Mouse (Mus musculus) embryonic facial prominence, embryonic 12.5 days (tissue): ENCODE measurements at regions not wholly inside any gene's neighbourhood (a gene's known extent, or its start where the extent isn't known, plus 50 kb on each side); places are given as distances from the start of the nearest gene placed in this dataset.

ENCODE experiments used
- ATAC-seq: fragments of 200-750 bp; cut with Nextera tagmentation; 2 replicates; pipeline ENCODE4 v1.8.0; 2017; ENCODE audit not compliant: insufficient number of reproducible peaks, insufficient read depth, low FRiP score, low TSS enrichment
- H3K27ac ChIP-seq: fragments of 300-500 bp; sonication (generic); 2 replicates; pipeline ENCODE4 v1.5.1; 2016; ENCODE audit warnings: mild to moderate bottlenecking
- H3K27me3 ChIP-seq: fragments of 300-500 bp; sonication (generic); 2 replicates; pipeline ENCODE4 v1.6.1; 2016; ENCODE audit warnings: mild to moderate bottlenecking, moderate library complexity
- H3K36me3 ChIP-seq: fragments of 300-500 bp; sonication (generic); 2 replicates; pipeline ENCODE4 v1.6.1; 2016; ENCODE audit warnings: mild to moderate bottlenecking
- H3K4me1 ChIP-seq: fragments of 300-500 bp; sonication (generic); 2 replicates; pipeline ENCODE4 v1.6.1; 2016
- H3K4me2 ChIP-seq: fragments of 300-500 bp; sonication (generic); replicated peaks from 2 replicates; pipeline ENCODE4 v1.6.1; 2016; ENCODE audit warnings: mild to moderate bottlenecking, moderate library complexity
- H3K4me3 ChIP-seq: fragments of 300-500 bp; sonication (generic); 2 replicates; pipeline ENCODE4 v1.5.1; 2016; ENCODE audit warnings: mild to moderate bottlenecking
- H3K9ac ChIP-seq: fragments of 300-500 bp; sonication (generic); 2 replicates; pipeline ENCODE4 v1.6.1; 2016; ENCODE audit warnings: mild to moderate bottlenecking, moderate library complexity
- H3K9me3 ChIP-seq: fragments of 300-500 bp; sonication (generic); 2 replicates; pipeline ENCODE4 v1.6.1; 2016; ENCODE audit warnings: mild to moderate bottlenecking, moderate library complexity
- WGBS: fragments of 180-500 bp; shearing (Covaris S2); methylation state at CpG from one replicate; pipeline ENCODE4 v1.1.7; 2016; 5-methylcytosine and 5-hydroxymethylcytosine counted together

DNA sequence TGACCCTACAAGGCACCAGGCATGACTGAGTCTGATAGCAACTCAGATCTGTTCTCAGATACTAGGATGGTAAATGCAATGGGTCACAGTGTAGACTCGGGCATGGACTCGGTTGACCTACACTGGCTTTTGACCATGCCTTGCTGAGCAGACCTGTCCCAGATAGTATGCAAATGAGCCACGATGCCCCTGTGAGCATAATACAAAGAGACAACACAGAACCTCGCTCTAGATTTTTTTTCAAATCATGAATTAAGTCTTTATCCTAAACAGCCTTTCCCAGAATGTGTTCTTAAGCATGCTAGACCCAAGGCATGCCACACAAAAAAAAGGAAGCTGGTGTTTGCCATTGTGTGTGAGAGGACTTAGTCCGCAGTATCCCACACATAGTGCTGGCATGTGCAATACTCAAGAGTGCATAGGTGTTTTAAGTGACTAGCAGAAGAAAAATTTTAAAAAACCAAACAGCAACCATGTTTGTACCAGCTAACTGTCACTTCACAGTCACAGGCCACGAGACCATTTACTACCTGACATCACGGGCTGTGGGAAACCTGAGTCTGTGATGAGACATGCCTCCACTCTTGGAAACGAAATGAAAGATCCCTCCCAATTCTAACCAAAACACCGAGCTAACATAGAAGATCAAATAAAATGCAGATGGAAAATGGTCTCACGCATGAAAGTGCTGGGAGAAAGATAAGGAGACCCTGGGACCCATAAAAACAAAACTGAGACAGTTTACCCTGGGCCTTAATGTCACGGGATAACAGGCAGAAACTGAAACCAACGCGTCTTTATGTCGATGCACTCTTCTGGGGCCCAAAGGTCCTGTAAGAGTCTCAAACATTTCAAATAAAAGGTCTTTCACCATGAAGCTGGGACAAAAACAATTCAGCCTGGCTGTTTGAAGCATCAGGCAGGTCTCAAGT lies 95.2 kb downstream of the Fasl start:
- 71% methylated on average over 14 of the region's 14 CpGs for WGBS
- no peak for ATAC-seq
- Histone ChIP-seq H3K4me2 (no peak overlapping the region), H3K27me3 (no peaks in the 10 kb centered on the region), H3K9me3 (no peaks in the 10 kb centered on the region), H3K4me3 (no peak overlapping the region), H3K36me3 (no peaks in the 10 kb centered on the region), H3K9ac (no peak overlapping the region), H3K4me1 (peaks cover 7% of the 10 kb centered on the region; the same call in 1 of the 2 replicates), H3K27ac (no peak overlapping the region)

DNA sequence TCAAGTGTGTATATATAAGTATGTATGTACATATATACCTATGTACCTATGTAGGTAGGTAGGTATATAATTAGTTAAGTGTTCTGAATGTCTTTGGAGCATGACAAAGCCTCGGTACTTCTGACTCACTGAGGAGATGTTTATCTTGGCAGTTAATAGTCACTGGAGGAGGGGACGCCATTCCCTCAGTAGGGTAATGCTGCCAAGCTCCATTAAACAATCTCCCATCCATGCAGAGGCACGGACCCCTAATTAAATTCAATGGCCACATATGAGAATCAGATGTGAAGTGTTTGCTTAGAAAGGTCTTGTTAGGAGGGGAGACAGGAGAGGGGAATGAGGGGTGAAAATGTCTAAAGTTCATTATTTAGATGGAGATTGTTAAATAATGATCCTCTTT lies 99.3 kb downstream of the Fasl start:
- ATAC-seq = 0 out of 2 replicates have a peak, but pooled peaks have one; percentile 47
- Histone ChIP-seq H3K27ac (no peak overlapping the region), H3K9ac (no peak overlapping the region), H3K36me3 (no peaks in the 10 kb centered on the region), H3K4me3 (no peak overlapping the region), H3K9me3 (no peaks in the 10 kb centered on the region), H3K4me2 (no peak overlapping the region), H3K4me1 (0 out of 2 replicates have a peak, but pooled peaks cover 3% of the 10 kb centered on the region), H3K27me3 (no peaks in the 10 kb centered on the region)
- 10% methylated on average over 3 of the region's 3 CpGs for WGBS

DNA sequence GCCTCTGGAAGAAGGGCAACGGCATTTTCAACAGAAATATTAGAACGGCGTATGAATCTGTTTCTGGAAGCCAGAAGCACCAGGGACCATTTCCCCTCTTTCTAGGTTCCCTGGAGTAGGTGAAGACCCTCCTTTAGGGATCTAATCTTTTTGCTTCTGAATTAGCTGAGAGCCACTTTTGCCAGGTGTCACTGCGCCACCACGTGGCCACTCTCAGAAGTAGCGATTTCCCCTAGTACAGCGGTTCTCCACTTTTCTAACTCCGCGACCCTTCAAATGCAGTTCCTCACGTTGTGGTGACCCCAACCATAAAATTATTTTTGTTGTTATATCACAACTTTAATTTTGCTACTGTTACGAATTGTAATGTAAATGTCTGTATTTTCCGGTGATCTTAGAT lies 100.7 kb downstream of the Fasl start:
- Histone ChIP-seq H3K4me2 (no peak overlapping the region), H3K9me3 (no peaks in the 10 kb centered on the region), H3K36me3 (no peaks in the 10 kb centered on the region), H3K9ac (no peak overlapping the region), H3K4me1 (0 out of 2 replicates have a peak, but pooled peaks cover 3% of the 10 kb centered on the region), H3K27me3 (no peaks in the 10 kb centered on the region), H3K27ac (no peak overlapping the region), H3K4me3 (no peak overlapping the region)
- ATAC-seq = no peak
- WGBS = 19% methylated on average over 12 of the region's 12 CpGs

DNA sequence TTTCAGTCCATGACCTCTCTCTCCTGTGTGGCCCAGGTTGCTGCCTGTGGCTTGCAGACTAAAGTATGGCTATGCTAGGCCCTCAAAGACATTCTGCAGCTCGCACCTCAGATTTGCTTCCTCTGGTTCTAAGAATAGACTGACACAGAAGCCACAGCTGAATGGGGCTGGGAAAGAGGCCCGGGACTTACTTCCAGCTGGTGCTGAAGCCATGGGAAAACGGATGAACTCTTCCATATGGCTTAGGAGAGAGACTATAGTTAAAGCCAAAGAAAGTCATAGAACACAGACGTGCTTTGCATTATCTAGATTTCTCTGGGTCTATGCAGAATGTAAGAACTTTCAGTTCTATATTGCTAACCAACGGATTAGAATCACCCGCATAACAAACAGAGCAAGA lies 107.7 kb downstream of the Fasl start:
- H3K4me2 ChIP-seq = no peak overlapping the region
- H3K27ac ChIP-seq = no peak overlapping the region
- no peak for ATAC-seq
- no peaks in the 10 kb centered on the region for H3K36me3 ChIP-seq
- no peak overlapping the region for H3K9ac ChIP-seq
- no peak overlapping the region for H3K4me3 ChIP-seq
- 79% methylated on average over 6 of the region's 6 CpGs for WGBS
- H3K4me1 ChIP-seq = no peaks in the 10 kb centered on the region
- no peaks in the 10 kb centered on the region for H3K27me3 ChIP-seq
- no peaks in the 10 kb centered on the region for H3K9me3 ChIP-seq

DNA sequence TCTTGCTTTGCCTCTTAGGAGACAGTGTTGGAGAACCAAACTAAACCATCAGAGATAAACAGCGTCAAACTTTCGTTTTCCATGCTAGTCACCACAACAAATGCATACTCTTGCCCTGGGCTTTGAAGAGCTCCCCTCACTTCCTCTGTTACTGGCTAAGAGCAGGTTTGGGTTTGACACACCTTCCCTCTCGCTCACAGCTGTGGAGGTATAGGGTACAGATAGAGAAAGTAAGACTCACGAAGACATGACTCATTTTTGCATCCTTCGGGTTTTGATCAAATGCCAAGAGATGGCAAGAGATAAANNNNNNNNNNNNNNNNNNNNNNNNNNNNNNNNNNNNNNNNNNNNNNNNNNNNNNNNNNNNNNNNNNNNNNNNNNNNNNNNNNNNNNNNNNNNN lies 117.4 kb downstream of the Fasl start:
- no peak for ATAC-seq
- Histone ChIP-seq H3K9me3 (no peaks in the 10 kb centered on the region), H3K4me3 (no peak overlapping the region), H3K36me3 (no peaks in the 10 kb centered on the region), H3K27me3 (no peaks in the 10 kb centered on the region), H3K4me2 (no peak overlapping the region), H3K27ac (no peak overlapping the region), H3K4me1 (no peaks in the 10 kb centered on the region), H3K9ac (no peak overlapping the region)
- WGBS = 86% methylated on average over 5 of the region's 5 CpGs

DNA sequence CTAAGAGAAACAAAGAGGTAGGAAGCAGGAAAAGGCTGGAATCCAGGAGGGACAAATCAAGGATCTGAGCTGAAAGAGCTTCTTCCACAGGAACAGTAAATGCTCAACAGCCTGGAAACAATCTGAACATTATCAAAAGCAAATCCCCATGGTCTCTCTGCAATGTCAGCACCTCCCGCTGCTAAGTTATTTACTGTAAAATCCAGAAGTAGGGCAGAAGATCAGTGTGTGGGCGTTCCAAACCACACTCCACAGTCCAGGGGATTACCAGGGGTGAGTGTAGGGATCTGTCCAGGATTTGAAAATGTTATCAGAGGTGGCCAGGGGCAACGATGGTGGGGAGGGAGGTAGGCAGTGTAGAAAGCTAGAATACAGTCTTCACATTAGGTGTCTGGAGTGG lies 124.0 kb downstream of the Fasl start:
- no peaks in the 10 kb centered on the region for H3K36me3 ChIP-seq
- ATAC-seq = no peak
- no peaks in the 10 kb centered on the region for H3K4me1 ChIP-seq

DNA sequence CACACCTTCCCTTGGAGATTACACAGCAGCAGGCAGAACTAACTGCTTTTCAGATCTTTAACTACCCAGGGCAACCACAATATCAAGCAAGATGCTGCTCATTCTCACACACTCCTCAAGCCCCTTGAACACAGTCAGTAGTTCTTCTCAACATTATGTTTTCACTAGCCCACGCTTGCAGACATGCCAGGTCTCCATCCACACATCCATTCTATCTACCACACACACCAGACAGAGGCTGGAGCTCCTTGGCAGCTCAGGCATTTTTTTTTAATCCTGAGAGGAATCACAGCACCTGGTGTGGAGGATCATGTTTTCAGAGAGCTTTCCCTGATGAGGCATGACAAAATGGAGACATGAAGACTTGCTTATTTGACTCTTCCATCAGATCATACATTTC lies 124.9 kb downstream of the Fasl start:
- H3K9me3 ChIP-seq = no peaks in the 10 kb centered on the region
- H3K36me3 ChIP-seq = no peaks in the 10 kb centered on the region
- 68% methylated on average over 1 of the region's 1 CpGs for WGBS
- no peaks in the 10 kb centered on the region for H3K4me1 ChIP-seq
- ATAC-seq = no peak
- no peak overlapping the region for H3K9ac ChIP-seq
- no peak overlapping the region for H3K4me2 ChIP-seq
- H3K27me3 ChIP-seq = no peaks in the 10 kb centered on the region
- no peak overlapping the region for H3K4me3 ChIP-seq
- H3K27ac ChIP-seq = no peak overlapping the region

More for the DNA sequence above, 124.0 kb downstream of the Fasl start:
- no peak overlapping the region for H3K4me3 ChIP-seq
- no peak overlapping the region for H3K9ac ChIP-seq
- no peak overlapping the region for H3K27ac ChIP-seq
- WGBS = 66% methylated on average over 3 of the region's 3 CpGs
- no peak overlapping the region for H3K4me2 ChIP-seq
- H3K9me3 ChIP-seq = no peaks in the 10 kb centered on the region
- no peaks in the 10 kb centered on the region for H3K27me3 ChIP-seq

DNA sequence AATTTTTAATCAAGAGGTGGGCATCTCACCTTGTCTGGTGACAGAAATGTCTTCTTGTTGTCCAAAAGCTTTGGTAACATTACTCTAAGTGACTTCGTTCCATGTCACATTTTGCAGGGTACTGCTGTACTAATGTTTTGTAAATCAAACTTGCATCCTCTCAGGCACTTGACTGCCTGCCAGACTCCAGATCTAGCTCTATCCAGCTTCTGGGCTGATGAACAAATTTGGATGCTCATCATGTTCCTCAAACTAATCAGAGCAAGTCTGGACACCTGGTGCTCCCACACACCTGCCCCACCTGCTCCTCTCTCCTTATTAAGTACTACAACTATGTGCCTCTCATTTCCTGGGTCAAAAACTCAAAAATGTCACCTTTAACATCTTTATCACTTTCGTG lies 126.1 kb downstream of the Fasl start:
- WGBS = 82% methylated on average over 2 of the region's 2 CpGs
- no peaks in the 10 kb centered on the region for H3K9me3 ChIP-seq
- ATAC-seq = no peak
- H3K9ac ChIP-seq = no peak overlapping the region
- H3K4me2 ChIP-seq = no peak overlapping the region
- H3K36me3 ChIP-seq = no peaks in the 10 kb centered on the region
- H3K4me3 ChIP-seq = no peak overlapping the region
- H3K27me3 ChIP-seq = no peaks in the 10 kb centered on the region
- H3K4me1 ChIP-seq = no peaks in the 10 kb centered on the region
- H3K27ac ChIP-seq = no peak overlapping the region

DNA sequence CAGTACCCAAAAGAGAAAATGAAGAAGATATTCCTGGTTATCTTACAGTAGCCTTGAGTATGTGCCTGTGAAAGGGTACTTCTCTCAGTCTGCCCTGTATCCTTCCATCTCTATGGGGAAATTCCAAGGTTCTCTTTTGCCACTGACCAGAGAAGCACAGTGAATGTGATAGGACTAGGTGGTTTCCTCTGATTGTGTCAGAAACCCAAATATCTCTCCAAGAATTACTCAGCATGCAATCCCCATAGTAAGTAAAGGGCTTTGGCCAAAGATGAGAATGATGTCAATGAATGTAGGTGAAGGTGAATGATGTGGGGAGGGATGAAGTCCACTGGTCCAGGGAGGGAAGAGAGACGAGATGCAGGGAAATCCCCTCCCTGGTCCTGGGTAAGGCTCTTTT lies 130.8 kb downstream of the Fasl start:
- ATAC-seq = no peak
- no peaks in the 10 kb centered on the region for H3K36me3 ChIP-seq
- no peaks in the 10 kb centered on the region for H3K4me1 ChIP-seq
- H3K27ac ChIP-seq = no peak overlapping the region
- H3K9ac ChIP-seq = no peak overlapping the region
- no peak overlapping the region for H3K4me2 ChIP-seq
- no peaks in the 10 kb centered on the region for H3K27me3 ChIP-seq
- H3K9me3 ChIP-seq = no peaks in the 10 kb centered on the region
- 90% methylated on average over 1 of the region's 1 CpGs for WGBS
- H3K4me3 ChIP-seq = no peak overlapping the region

DNA sequence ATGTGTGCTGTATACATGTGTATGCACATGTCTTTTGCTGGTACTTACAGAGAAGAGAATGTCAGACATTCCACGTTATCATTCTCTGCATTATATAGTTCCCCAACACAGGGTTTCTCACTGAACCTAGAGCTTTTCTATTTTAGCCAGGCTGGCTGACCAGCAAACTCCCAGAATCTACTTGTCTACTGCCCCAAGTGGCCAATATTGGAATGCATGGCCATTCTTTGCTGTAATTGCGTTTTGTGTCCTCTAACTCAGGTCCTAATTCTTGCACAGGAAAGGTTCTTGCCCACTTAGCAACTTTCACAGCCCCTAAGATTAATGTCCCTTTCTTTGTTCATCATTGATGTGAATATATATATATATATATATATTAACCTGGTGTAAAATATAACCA lies 138.9 kb downstream of the Fasl start:
- ATAC-seq = no peak
- Histone ChIP-seq H3K9me3 (no peaks in the 10 kb centered on the region), H3K36me3 (no peaks in the 10 kb centered on the region), H3K27me3 (no peaks in the 10 kb centered on the region), H3K9ac (no peak overlapping the region), H3K4me2 (no peak overlapping the region), H3K27ac (no peak overlapping the region), H3K4me3 (no peak overlapping the region), H3K4me1 (no peaks in the 10 kb centered on the region)
- 50% methylated on average over 2 of the region's 2 CpGs for WGBS

DNA sequence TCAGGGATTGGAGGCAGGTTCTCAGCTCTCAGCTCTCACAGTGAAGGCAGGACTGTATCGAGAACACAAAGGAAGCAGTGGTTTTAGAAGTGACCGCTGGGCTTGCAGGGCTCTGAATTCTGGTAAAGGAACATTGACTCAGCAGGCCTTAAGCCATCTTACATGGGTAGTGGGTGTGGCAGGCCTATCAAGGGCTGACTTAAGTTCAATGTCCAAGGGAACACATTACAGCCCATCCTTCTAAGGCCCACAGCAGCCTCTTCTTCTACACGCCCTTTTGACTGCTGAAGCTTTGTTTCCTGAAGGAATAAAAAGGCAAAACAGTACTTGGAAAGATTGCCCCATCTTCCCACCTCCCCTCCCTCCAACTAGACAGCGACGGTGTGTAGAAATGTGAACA lies 137.6 kb downstream of the Tnfsf18 start:
- no peak overlapping the region for H3K4me2 ChIP-seq
- no peaks in the 10 kb centered on the region for H3K9me3 ChIP-seq
- no peaks in the 10 kb centered on the region for H3K27me3 ChIP-seq
- no peak overlapping the region for H3K9ac ChIP-seq
- 83% methylated on average over 5 of the region's 5 CpGs for WGBS
- H3K36me3 ChIP-seq = no peaks in the 10 kb centered on the region
- no peak overlapping the region for H3K27ac ChIP-seq
- no peak overlapping the region for H3K4me3 ChIP-seq
- no peak for ATAC-seq
- H3K4me1 ChIP-seq = no peaks in the 10 kb centered on the region

DNA sequence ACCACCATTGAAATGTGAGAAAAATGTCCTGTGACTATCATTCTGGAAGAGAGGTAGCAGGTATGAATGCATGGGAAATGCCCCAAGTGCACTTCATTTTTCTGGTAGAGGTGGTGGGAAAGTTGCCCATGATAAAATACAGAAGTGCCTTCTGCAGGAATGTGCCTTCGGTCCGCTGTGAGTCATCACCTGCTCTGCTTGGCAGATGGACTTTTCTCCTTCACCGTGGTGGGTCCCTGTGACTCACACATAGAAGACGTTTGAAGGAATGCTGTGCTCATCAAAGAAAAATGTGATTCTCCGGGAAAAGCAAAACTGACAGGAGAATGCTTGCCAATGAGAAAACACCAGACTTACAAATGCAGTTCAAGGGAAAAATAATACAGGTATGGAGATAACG lies 126.8 kb downstream of the Tnfsf18 start:
- H3K27ac ChIP-seq = no peak overlapping the region
- no peaks in the 10 kb centered on the region for H3K9me3 ChIP-seq
- H3K4me3 ChIP-seq = no peak overlapping the region
- no peaks in the 10 kb centered on the region for H3K4me1 ChIP-seq
- no peak for ATAC-seq
- no peak overlapping the region for H3K9ac ChIP-seq
- no peaks in the 10 kb centered on the region for H3K27me3 ChIP-seq
- H3K36me3 ChIP-seq = no peaks in the 10 kb centered on the region
- H3K4me2 ChIP-seq = no peak overlapping the region
- 87% methylated on average over 6 of the region's 6 CpGs for WGBS
